ENCODE assay signal across 36 mouse cellular contexts in the genomic region with DNA sequence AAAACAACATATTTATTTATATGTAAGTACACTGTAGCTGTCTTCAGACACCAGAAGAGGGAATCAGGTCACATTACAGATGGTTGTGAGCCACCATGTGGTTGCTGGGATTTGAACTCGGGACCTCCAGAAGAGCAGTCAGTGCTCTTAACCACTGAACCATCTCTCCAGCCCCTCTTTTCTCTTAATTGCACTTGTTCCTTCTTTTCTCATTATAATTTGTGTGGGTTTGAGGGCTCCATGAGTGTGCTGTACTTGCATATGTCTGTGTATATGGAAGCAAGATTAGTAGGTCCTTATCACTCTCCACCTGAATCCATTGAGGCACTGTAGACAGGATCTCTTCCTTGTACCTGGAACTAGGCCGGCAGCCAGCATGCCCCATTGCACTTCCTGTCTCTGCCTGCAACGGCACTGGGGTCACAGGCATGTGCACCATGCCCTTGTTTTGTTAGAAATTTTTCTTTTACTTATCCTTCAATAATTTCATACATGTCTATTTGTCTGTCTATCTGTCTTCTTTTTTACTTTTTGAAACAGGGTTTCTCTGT. TPM values are rescaled to one million over a fixed set of nuclear protein-coding genes. Genes with fewer than 3 reads are reported as not detected.
"Had no signal": no experiment of that assay in that cellular context is flagged by ENCODE, and none has a peak within 500 bp of the region (broad histone marks: within the 10 kb centered on the region; RNA-seq: fewer than 3 reads in every experiment).

No protein-coding gene starts in this region.

- H3K27me3 ChIP-seq: heart, embryonic 13.5 days; heart, embryonic 15.5 days; hindbrain, embryonic 13.5 days; hindbrain, embryonic 15.5 days; limb, embryonic 13.5 days; limb, embryonic 15.5 days; liver, embryonic 12.5 days had no signal

- ATAC-seq: hindbrain, postnatal 0 days; inflammation-experienced regulatory T-cells, adult 6 months; intestine, postnatal 0 days; liver, embryonic 12.5 days had no signal

- H3K4me3 ChIP-seq: heart, embryonic 10.5 days; heart, embryonic 13.5 days; heart, embryonic 15.5 days; hindbrain, embryonic 13.5 days; hindbrain, embryonic 15.5 days; limb, embryonic 13.5 days; limb, embryonic 15.5 days; liver, embryonic 12.5 days had no signal

- H3K4me2 ChIP-seq: heart, embryonic 13.5 days; heart, embryonic 15.5 days; hindbrain, embryonic 13.5 days; hindbrain, embryonic 15.5 days; limb, embryonic 13.5 days; limb, embryonic 15.5 days; liver, embryonic 12.5 days had no signal

- H3K9ac ChIP-seq: heart, embryonic 13.5 days; heart, embryonic 15.5 days; hindbrain, embryonic 13.5 days; hindbrain, embryonic 15.5 days; limb, embryonic 13.5 days; limb, embryonic 15.5 days; liver, embryonic 14.5 days had no signal

- H3K36me3 ChIP-seq: heart, embryonic 15.5 days; hindbrain, embryonic 13.5 days; hindbrain, embryonic 15.5 days; limb, embryonic 15.5 days had no signal

- H3K27ac ChIP-seq: heart, embryonic 10.5 days; heart, embryonic 13.5 days; heart, embryonic 15.5 days; hindbrain, embryonic 13.5 days; hindbrain, embryonic 15.5 days; hindbrain, postnatal 0 days; kidney, postnatal 0 days; limb, embryonic 13.5 days; limb, embryonic 15.5 days; liver, embryonic 12.5 days; liver, embryonic 14.5 days had no signal

- H3K9me3 ChIP-seq: heart, embryonic 10.5 days; heart, embryonic 13.5 days; heart, embryonic 15.5 days; hindbrain, embryonic 13.5 days; hindbrain, embryonic 15.5 days; limb, embryonic 13.5 days; limb, embryonic 15.5 days; liver, embryonic 12.5 days had no signal

- DNase-seq: gastrocnemius, postnatal 14 days; gastrocnemius, postnatal 36 days; heart, adult 18-20 months; heart, postnatal 14 days; heart, postnatal 36 days; kidney, adult 18-20 months; kidney, adult 8-10 months; kidney, postnatal 14 days; kidney, postnatal 36 days; layer of hippocampus, adult 9-11 months; layer of hippocampus, postnatal 36 days; left cerebral cortex, postnatal 4 days had no signal

RNA-seq across cellular contexts. Expression of gene Cby3, which starts 26.1 kb away (rescaled TPM):
- total RNA-seq: gastrocnemius, adult 18-20 months; gastrocnemius, adult 8-10 months; gastrocnemius, postnatal 14 days; gastrocnemius, postnatal 36 days; heart, adult 18-20 months; heart, adult 8-10 months; heart, postnatal 14 days; heart, postnatal 36 days; hematopoietic stem cell, adult 5-6 weeks; layer of hippocampus, adult 18-20 months; layer of hippocampus, postnatal 14 days; layer of hippocampus, postnatal 36 days; left cerebral cortex, adult 8-10 months; left cerebral cortex, postnatal 10 days; left cerebral cortex, postnatal 4 days; liver, adult 2 months had no signal
- polyA plus RNA-seq: heart, embryonic 13.5 days; heart, postnatal 0 days; inflammation-experienced regulatory T-cells, adult 6 months; limb, embryonic 11.5 days; liver, adult 2 months; liver, embryonic 14.5 days had no signal
